Mouse (Mus musculus) heart, postnatal 25 days (tissue): ENCODE data around the gene Guk1. TPM values are rescaled to one million over a fixed set of nuclear protein-coding genes. Genes with fewer than 3 reads are reported as not detected.

Source experiments
- DNase-seq: peaks from one replicate; pipeline ENCODE4 v3.0.0; 2022; ENCODE audit warnings: low spot score
- intact Hi-C: fragments of 180-260 bp; cut with DNase I; formaldehyde crosslinking; loops from one replicate; pipeline ENCODE4 v1.15.1; 2025
- total RNA-seq, 2 experiments: library from RNA; stranded (reverse); gene quantifications; 2 replicates each; pipeline ENCODE4 v1.2.3; 2021

Gene Guk1
- total RNA-seq, 2 experiments from 2014 or later, result 85.4 to 92.6 TPM

DNA sequence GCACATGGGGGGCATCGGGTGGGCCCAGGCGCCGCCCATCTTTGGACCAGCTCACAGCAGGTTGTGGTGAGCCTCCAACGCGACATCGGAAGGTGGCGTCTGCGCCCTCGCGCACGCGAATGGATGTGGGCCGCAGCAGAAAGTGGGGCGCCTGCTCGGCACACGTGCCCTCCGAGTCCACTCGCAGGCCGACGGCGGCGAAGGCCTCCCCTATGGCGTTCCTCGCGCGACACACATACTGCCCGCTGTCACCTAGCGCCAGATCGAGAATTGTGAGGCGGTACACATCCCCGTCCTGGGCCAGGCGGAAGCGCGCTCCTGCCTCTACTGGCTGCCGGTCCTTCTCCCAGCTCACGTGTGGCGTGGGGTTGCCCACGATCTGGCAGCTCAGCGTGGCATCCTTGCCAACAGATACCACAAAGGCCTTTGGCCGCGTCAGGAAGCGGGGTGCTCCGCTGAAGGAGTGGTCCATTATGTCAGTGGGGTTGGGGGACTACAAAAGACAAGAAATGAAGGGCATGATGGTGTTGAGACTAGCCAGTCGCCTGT is 56.0 kb downstream of the Guk1 start, which contains the start of gene Obscn:
Obscn (minus strand) TSS at position 499 of the 549 bp plus-strand sequence.
- intact Hi-C loops, result no loop called here
- no peak for DNase-seq

DNA sequence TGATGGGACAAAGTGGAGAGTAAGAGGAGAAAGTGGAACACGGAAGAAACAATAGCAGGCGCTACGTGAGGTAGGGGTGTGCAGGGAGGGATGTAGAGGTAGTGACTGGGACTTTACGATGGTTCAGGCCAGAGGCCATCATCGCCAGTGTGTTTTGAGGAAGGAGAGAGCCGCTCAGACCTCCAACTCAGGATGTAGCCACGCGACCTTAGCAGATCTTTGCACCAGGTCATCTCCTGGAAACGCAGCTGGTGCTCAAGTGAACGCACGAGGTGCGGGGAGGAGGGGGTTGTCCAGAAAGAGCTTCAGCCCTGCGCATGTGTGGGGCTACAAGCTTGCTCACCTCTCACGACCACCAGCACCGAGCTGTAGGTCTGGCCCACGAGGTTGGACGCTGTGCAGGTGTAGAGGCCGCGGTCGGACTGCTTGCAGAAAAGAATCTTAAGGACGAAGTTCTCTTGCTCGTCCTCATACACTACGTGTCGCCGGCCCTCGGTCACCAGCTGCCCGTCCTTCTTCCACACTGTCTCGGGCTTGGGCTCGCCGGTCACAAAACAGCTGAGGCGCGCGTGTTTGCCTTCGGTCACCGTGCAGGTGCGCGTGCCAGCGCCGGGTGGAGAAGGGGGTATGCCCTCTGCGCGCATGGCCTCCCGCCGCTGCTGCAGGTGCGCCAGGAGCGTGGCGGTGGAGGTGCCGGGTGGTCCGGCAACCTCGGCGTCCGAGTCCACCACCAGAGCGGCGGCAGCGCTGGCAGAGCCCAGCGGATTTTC is 56.8 kb downstream of the Guk1 start:
- intact Hi-C loops, result no loop called here
- no peak for DNase-seq

DNA sequence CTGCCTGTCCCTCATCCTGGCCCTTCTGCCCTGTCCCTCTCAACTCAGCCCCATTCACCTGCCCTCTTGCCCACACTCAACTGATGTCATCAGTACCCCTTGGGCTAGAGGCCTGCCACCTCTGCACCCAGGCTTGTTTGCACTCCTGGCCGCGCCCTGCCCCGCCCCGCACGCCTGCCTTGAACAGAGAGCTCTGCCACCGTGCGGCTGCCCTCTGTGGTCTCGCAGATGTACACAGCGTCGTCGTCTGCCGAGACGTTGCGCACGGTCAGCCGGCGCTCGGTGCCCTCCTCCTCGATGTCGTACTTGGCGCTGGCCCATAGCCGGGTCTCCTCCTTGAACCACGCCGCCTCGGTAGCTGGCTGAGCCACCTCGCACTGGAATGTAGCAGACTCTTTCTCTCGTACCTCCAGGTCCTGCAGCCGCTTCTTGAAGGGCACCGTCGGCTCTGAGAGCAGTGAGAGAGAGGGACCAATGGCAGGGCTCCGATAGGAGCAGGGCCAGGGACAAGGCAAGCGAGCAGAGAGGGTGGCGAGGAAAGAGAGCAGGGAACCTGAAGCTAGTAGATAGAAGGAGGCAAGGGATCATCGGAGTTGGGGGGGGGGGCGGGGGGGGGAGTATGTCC is 57.5 kb downstream of the Guk1 start:
- DNase-seq, result no peak
- intact Hi-C loops, result no loop called here

Other genes with a start within 250 kb of the Guk1 start
- 1 to 10 TPM; 1.8 to 2.3 TPM for gene Hist3h2ba, start 243.3 kb downstream of the Guk1 start, total RNA-seq
- 10 to 100 TPM; 17.1 to 21.3 TPM for gene Hist3h2a, start 237.5 kb downstream of the Guk1 start, total RNA-seq
- gene Trim17, start 237.5 kb downstream of the Guk1 start, total RNA-seq, result under 1 TPM; 0.10 to 0.17 TPM
- gene Trim11, start 214.1 kb downstream of the Guk1 start, total RNA-seq, result 10 to 100 TPM; 14.8 to 15.5 TPM
- 100 to 1,000 TPM; 626 to 647 TPM for gene Obscn, start 55.8 kb downstream of the Guk1 start, total RNA-seq
- 10 to 100 TPM; 15.1 to 16.1 TPM for gene Iba57, start 28.5 kb downstream of the Guk1 start, total RNA-seq
- gene Gjc2, start 9.0 kb downstream of the Guk1 start, total RNA-seq, result 1 to 10 TPM in 1 of 2 experiments, under 1 TPM in 1; 0.98 to 1.5 TPM
- gene Mrpl55, start 10.3 kb upstream of the Guk1 start, total RNA-seq, result 100 to 1,000 TPM; 118 to 122 TPM
- 1 to 10 TPM; 8.3 to 8.7 TPM for gene 2310033P09Rik, start 16.1 kb upstream of the Guk1 start, total RNA-seq
- gene Arf1, start 36.1 kb upstream of the Guk1 start, total RNA-seq, result 100 to 1,000 TPM; 252 to 265 TPM
- gene Wnt3a, start 98.5 kb upstream of the Guk1 start, total RNA-seq, result not detected
- gene Wnt9a, start 114.7 kb upstream of the Guk1 start, total RNA-seq, result 1 to 10 TPM; 5.6 to 6.6 TPM
- not detected for gene Prss38, start 183.4 kb upstream of the Guk1 start, total RNA-seq